Mouse (Mus musculus) heart, adult 11 months (tissue): ENCODE results near the gene Cd6.
A peak's percentile ranks its signal among the peaks of the same experiment; 100 is the strongest.

Experiments used
- DNase-seq: peaks from one replicate; pipeline ENCODE4 v3.0.0; 2022

Cd6 gene

GRCm38 (mm10) chr19:10829436-10830175, at the start of gene Cd6:
Gene Cd6, minus strand, starts transcription at chr19:10830058.
- DNase-seq = no peak

- DNase-seq = no peak
Observed at GRCm38 (mm10) chr19:10878201-10878837, 48.5 kb upstream of the Cd6 start.

GRCm38 (mm10) chr19:10871328-10871961, 41.6 kb upstream of the Cd6 start:
- DNase-seq = no peak

GRCm38 (mm10) chr19:10870676-10871075, 40.8 kb upstream of the Cd6 start:
- DNase-seq = no peak

- DNase-seq = no peak
Observed at GRCm38 (mm10) chr19:10869886-10870527, 40.1 kb upstream of the Cd6 start, which contains the start of gene Tmem132a. Gene Tmem132a, minus strand, starts transcription at chr19:10869940.

DNA sequence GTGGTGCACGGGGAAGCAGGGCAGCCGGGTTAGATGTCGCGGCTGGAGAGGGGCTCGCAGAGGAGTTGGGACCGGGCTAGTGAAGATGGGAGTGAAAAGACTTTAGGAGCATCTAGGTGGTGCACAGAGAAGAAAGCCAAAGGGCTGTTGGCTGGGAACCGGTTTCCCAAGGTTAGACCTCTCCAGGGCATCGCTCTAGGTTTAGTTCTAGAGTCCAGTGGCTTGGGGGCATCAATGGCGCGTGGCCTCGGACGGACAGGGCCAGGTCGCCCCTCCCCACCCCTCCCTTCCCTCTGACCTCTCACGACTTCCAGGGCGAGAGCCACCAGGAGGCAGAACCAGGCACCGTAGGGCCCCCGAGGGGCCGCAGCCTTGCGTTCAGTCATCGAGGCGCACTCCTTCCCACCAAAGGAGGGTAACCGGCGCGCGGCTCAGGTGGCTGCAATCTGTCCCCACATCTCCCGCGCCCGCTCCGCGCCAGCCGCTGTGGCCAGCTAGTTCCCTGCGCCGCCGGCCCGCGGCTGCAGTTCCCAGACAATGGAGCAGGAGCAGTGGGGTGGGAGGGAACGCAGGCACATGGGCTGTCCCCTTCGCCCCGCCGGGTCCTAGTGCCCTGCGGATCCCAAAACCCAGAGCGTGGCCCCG, 39.5 kb upstream of the Cd6 start:
- peak; percentile 98 for DNase-seq

- no peak for DNase-seq
Observed at GRCm38 (mm10) chr19:10868623-10869141, 38.8 kb upstream of the Cd6 start.

- DNase-seq = no peak
Observed at GRCm38 (mm10) chr19:10867946-10868622, 38.2 kb upstream of the Cd6 start.

DNA sequence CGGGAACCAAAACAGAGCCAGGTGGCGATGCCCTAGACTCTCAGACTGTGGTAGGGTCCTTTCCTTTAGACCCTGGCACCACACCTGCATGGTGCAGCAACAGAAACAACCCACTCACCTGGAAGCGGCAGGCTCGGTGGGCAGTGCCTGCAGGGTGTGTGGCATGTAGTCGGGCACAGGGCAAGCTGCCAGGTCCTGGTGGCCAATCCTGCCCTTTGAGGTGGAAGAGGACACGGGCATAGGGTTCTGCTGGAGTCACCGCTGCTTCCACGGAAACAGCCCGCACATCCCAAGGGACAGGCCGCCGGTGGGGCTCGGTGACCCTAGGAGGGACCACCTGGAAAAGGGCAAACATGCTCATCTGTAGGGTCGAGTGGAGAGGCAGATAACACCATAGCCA, 36.5 kb upstream of the Cd6 start:
- no peak for DNase-seq

- DNase-seq = no peak
Observed at GRCm38 (mm10) chr19:10860072-10860497, 30.2 kb upstream of the Cd6 start.

GRCm38 (mm10) chr19:10856520-10856919, 26.7 kb upstream of the Cd6 start:
- no peak for DNase-seq

DNA sequence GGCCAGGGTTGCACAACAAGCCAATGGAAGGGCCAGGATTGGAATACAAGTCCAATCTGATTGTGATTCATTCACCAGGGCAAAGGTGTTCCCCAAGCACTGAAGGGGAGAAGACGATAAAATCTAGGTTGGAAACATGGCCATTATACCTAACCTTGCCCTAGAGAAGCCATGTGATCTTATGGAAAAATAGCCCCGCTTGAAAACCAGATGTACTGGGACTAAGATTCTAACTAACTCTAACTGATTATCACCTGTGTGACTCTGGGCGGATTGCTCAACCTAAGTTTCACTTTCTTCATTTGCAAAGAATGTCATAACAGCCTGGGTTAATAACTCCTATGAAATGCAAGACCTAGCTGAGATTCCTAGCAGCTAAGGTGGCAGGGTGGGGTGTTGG, 25.6 kb upstream of the Cd6 start:
- DNase-seq = no peak

GRCm38 (mm10) chr19:10847311-10848087, 17.6 kb upstream of the Cd6 start:
- no peak for DNase-seq

- DNase-seq = no peak
Observed at GRCm38 (mm10) chr19:10846150-10846549, 16.3 kb upstream of the Cd6 start.

GRCm38 (mm10) chr19:10845454-10845853, 15.6 kb upstream of the Cd6 start:
- DNase-seq = no peak

DNA sequence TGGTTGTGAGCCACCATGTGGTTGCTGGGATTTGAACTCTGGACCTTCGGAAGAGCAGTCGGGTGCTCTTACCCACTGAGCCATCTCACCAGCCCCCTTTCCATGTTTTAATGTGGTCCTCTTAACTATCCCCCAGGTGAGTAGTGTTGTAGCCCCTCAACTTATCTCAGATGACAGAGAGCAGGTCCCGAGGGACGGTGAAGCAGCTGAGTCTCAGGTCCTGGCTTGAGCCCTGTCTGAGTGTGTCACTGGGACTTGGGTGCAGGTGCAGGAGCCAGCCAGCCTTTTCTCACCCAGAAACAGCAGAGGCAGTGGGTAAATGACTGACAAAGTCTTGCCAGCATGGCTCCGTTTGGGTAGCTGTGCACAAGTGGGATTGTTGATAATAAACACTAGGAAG, 14.3 kb upstream of the Cd6 start:
- DNase-seq = no peak

DNA sequence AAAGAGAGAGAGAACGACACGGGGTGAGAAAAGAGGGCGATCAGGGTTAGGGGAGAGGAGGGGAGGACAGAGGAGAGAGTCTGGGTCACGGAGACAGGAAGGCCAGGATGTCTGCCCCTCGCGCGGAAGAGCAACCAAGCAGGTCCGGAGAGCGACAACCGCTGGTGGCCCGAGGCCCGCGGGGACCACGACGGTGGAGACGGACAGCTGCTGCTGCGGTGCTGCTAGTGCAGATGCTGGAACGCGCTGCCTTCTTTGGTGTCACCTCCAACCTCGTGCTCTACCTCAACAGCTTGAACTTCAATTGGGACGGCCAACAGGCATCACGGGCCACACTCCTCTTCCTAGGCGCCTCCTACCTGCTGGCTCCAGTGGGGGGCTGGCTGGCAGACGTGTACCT, 13.1 kb upstream of the Cd6 start:
- DNase-seq = no peak

- DNase-seq = peak; percentile 98
Observed at GRCm38 (mm10) chr19:10841721-10842626, 12.1 kb upstream of the Cd6 start.

GRCm38 (mm10) chr19:10839010-10839892, 9.4 kb upstream of the Cd6 start, which contains the start of gene Slc15a3:
Gene Slc15a3, plus strand, starts transcription at chr19:10839727.
- no peak for DNase-seq
